Mouse (Mus musculus): Measurements from ENCODE around the gene Tmem259.

Tmem259 gene

GRCm38 (mm10) chr10:79986232-79986878, 2.2 kb upstream of the Tmem259 start:
- peak; percentile 73 for DNase-seq

- peak; percentile 86 for DNase-seq
Observed at GRCm38 (mm10) chr10:79985334-79986231, 1.5 kb upstream of the Tmem259 start.

- peak; percentile 99 for DNase-seq
Observed at GRCm38 (mm10) chr10:79984871-79985270, 741 bp upstream of the Tmem259 start.

DNA sequence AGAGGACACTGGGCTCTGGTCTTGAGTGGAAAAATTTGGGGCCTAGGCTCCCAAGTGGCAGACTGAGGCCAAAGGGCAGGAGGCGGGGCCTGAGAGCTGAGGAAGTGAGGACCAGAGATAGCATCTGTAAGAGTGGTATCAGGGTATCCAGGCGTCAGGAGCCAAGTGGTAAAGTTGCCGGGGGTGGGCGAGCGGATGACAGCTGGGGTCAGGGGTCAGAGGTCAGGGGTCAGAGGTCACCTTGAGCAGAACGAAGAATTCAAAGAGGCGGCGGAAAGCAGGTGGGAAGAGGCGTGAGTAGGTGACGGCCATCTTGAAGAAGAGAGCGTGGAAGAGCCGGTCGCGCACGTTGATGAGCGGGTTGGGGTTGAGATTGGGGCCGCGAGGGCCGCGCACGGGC, 460 bp downstream of the Tmem259 start:
- DNase-seq = peak; percentile 89

DNA sequence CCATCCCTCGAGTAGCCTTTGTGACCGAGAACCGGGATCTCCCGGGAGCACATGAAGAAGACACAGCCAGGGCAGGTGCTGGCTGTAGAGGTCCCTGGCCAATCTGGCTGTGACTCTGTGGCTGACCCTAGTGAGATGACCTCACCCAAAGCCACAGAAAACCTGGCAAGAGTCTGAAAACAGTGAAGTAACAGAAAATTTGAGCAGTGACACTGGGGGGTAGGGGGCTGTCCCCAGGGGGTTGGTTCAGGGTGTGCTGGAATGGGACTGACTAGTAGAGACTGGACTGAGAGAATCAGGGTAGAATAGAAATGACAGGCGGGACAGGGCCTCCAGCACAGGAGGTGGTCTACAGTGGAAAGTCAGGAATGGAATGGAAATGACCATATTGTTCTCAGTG, 925 bp downstream of the Tmem259 start:
- DNase-seq = peak; percentile 78

- DNase-seq = no peak
Observed at GRCm38 (mm10) chr10:79979401-79980155, 4.6 kb downstream of the Tmem259 start.

DNA sequence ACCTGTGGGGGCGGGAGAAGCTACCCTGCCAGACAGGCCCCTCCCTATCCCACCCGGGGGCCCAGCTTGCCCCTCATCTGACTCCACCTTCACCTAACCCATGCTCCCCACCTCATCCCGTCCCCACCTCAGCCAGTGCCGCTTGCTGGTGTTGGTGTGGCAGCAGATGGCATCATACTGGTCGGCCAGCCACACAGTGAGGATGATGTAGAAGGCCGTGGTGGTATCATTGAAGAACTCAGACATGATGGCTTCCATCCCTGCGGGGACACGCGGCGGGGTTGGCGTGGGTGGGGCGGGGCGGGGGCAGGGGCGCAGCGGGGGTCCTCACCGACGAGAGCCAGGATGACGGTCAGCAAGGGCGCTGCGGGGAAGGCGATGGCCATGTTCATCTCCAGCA, 6.1 kb downstream of the Tmem259 start:
- DNase-seq = no peak

GRCm38 (mm10) chr10:79977324-79977723, 6.8 kb downstream of the Tmem259 start:
- no peak for DNase-seq

DNA sequence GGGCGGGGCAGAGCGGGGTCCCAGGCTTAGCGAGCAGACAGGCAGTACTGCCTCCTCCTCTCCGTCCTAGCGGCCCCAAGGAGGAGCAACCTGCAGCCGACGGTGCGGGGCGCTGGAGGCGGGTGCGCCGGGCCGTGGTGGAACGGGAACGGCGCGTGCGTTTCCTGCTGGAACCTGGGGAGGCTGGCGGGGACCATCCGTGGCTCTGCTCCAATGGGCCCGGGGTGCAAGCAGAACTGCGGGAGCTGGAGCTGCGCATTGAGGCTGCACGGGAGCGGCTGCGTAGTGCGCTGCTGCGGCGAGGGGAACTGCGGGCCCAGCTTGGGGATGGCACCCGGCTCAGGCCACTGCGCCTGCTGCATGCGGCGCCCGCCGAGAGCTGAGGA, 7.4 kb downstream of the Tmem259 start:
- no peak for DNase-seq

GRCm38 (mm10) chr10:79976071-79976721, 7.9 kb downstream of the Tmem259 start:
- no peak for DNase-seq

- no peak for DNase-seq
Observed at GRCm38 (mm10) chr10:79974668-79975067, 9.5 kb downstream of the Tmem259 start.

DNA sequence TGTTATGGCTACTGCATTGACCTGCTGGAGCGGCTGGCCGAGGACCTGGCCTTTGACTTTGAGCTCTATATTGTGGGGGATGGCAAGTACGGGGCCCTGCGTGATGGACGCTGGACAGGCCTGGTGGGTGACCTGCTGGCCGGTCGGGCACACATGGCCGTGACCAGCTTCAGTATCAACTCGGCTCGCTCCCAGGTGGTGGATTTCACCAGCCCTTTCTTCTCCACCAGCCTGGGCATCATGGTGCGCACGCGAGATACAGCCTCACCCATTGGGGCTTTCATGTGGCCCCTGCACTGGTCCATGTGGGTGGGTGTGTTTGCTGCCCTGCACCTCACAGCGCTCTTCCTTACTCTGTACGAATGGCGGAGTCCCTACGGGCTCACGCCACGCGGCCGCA, 10.0 kb downstream of the Tmem259 start:
- DNase-seq = no peak

DNA sequence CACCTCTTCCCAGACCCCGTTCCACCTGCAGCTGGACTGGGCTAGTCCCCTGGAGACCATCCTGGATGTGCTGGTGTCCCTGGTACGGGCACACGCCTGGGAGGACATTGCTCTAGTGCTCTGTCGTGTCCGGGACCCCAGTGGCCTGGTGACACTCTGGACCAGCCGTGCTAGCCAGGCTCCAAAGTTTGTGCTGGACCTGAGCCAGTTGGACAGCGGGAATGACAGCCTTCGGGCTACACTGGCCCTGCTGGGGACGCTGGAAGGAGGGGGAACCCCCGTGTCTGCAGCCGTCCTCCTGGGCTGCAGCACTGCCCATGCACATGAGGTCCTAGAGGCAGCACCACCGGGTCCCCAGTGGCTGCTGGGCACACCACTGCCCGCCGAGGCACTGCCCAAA, 11.3 kb downstream of the Tmem259 start:
- DNase-seq = no peak

DNA sequence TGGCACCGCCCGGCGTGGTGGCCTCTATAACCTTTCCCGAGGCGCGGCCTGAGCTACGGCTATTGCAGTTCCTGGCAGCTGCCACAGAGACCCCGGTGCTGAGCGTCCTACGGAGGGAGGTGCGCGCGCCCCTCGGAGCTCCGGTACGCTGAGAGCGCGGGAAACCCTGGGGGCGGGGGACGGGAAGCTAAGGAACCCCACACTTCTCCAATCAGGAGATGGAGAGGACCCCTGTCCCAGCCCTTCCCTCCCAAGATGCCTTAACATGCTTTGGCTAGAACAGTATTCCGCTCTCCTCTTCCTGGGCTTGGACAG, 13.0 kb downstream of the Tmem259 start:
- no peak for DNase-seq

DNA sequence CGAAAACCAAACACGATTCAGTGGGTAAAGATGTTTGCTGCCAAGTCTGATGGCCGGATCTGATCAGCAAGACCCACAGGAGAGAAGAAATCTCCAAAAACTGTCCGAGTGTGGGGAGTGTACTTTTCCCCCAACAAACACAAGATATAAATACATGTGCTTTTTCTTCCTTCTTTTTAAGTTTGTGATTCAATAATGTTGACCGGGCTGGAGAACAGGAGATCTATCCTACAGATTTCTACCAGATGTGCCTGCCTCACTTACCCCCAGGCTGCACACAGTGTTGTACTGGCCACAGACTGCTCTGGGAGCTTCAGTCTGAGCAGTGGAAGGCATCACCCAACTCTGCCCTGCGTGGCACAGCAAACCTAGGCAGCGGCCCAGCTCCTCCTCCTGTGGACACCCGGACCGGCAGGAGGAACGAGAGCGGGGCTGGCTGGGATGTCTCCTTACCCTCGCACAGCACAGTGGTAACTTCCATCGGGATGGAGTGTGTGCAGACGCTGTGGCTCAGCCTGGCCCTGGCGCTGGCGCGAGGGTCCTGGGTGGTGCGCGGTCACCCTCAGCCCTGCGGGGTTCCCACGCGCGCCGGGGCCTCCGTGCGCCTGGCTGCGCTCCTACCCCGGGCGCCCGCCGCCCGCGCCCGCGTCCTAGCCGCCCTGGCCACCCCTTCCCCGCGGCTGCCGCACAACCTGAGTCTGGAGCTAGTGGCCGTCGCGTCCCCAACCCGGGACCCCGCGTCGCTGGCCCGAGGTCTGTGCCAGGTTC, 13.5 kb downstream of the Tmem259 start, which contains the start of gene Grin3b:
Grin3b (plus strand) TSS at position 301 of the 768 bp plus-strand sequence.
- no peak for DNase-seq

DNA sequence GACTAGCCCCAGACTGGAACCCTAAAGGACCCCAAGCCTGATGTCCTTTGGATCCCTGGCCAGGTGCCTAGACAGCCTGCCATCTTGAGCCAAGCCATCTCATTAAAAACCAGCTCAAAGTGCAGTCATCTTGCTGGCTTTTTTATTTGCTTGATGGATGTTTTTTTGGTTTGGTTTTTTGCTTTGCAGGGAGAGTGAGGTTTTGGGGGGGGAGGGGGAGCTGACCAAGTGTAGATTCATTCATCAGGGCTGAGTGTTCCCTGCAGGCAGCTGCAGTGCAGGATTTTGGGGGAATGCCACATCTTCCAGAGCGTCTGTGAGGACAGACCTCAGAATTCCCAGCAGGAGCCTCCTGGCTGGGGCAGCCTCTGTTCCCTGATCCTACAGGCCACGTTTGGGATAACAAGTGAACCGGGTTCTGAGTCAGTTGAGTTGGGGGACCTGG, 15.0 kb downstream of the Tmem259 start:
- no peak for DNase-seq

DNA sequence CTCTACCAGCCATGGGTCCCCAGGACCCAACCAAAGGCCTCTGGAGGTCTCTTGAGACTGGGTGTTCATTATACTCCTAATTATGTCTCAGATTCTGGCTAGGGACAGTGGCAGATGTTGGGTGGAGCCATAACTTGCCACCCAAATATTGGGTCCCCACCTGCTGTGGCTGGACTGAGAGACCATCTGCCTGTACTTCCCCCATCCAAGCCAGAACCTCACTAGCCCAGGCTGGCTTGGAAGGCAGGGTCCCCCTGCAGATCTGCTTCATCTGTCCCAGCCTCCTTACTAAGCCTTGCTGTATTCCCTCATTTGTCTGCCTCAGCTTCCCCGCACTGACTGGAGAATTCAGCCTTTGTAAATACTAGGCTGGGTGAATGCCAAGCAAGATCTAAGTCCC, 15.9 kb downstream of the Tmem259 start:
- DNase-seq = no peak

- DNase-seq = peak; percentile 77
Observed at GRCm38 (mm10) chr10:79966886-79967400, 17.2 kb downstream of the Tmem259 start.

GRCm38 (mm10) chr10:79965325-79965724, 18.8 kb downstream of the Tmem259 start:
- no peak for DNase-seq

GRCm38 (mm10) chr10:79964727-79965126, 19.4 kb downstream of the Tmem259 start:
- DNase-seq = no peak

DNA sequence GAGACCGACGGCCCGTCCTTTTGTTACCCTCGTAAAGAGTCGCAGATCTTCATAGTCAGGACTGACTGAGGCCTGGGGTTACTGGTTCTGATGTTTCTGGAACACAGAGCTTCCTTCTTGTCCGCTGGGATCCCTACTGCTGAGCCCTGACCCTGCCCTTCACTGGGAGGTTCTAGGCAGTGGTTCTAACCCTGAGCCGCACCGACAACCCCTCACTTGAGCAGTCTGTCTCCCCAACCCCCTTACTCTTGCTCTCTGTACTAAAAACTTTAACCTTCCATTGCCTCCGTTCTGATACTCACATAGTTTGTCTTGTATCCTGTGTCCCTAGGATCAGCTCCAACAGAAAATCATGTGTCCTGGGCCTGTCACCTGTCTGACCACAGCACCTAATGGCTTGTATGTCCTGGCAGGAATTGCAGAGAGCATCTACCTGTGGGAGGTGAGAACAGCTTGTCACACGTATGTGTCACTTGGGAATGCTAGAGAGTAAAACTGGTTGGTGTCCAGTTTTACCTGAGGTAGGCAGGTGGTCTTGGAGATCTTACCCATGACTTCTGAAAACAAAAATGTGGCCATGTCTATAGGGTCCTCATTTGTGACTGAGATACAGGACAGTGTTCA, 23.3 kb downstream of the Tmem259 start:
- peak; percentile 44 for DNase-seq
